28 mouse cellular contexts compared by ENCODE assay signal in genomic region chr15:95774674-95775414, GRCm38 (mm10). TPM values are rescaled to one million over a fixed set of nuclear protein-coding genes. Genes with fewer than 3 reads are reported as not detected.
DNase-seq lines count a peak whose midpoint lies in the region; ATAC-seq and TF ChIP-seq lines count a peak whose summit lies in the region.
"Had no signal": no experiment of that assay in that cellular context is flagged by ENCODE, and none has a peak within 500 bp of the region (broad histone marks: within the 10 kb centered on the region; RNA-seq: fewer than 3 reads in every experiment).

No protein-coding gene starts in this region.

- no peak overlapping the region for H3K27ac ChIP-seq in liver, adult 2 months (replicated peaks; ENCODE audit: insufficient read depth, low read depth, low read length)
- no peak overlapping the region for H3K27ac ChIP-seq in liver, embryonic 12.5 days
- no peak overlapping the region for H3K27ac ChIP-seq in intestine, embryonic 15.5 days
- peak overlapping the region; percentile 15; the same call in 1 of the 2 replicates for H3K27ac ChIP-seq in intestine, postnatal 0 days (ENCODE audit: low read depth, low read length)
- H3K27ac ChIP-seq: embryonic facial prominence, embryonic 10.5 days; embryonic facial prominence, embryonic 13.5 days; forebrain, embryonic 12.5 days; heart, adult 2 months; heart, embryonic 10.5 days; heart, embryonic 13.5 days; hindbrain, embryonic 14.5 days had no signal

- no peaks in the 10 kb centered on the region for H3K36me3 ChIP-seq in liver, adult 2 months (ENCODE audit: control insufficient read depth, insufficient read depth, low read length)
- H3K36me3 ChIP-seq in liver, embryonic 12.5 days: no peaks in the 10 kb centered on the region
- H3K36me3 ChIP-seq in intestine, embryonic 15.5 days: no peaks in the 10 kb centered on the region
- no peaks in the 10 kb centered on the region for H3K36me3 ChIP-seq in intestine, postnatal 0 days (ENCODE audit: control insufficient read depth, insufficient read depth)
- H3K36me3 ChIP-seq: embryonic facial prominence, embryonic 10.5 days; embryonic facial prominence, embryonic 13.5 days; forebrain, embryonic 12.5 days; heart, embryonic 10.5 days; heart, embryonic 13.5 days had no signal

- TF ChIP-seq CTCF in liver, adult 2 months (IDR thresholded peaks at IDR 0.05; ENCODE audit: low read depth, low read length): no peak
- no peak for TF ChIP-seq CTCF in intestine, postnatal 0 days (IDR thresholded peaks at IDR 0.05; ENCODE audit: low read depth)

- peak; percentile 60 for DNase-seq in liver, adult 2 months (ENCODE audit: extremely low read depth, low read depth, low spot score)
- no peak for DNase-seq in layer of hippocampus, postnatal 14 days (ENCODE audit: low spot score in 2 of 2)
- DNase-seq in spleen, postnatal 14 days (ENCODE audit: low spot score in 2 of 2): no peak
- DNase-seq: adrenal gland, adult 8-10 months; adrenal gland, postnatal 25 days; cerebellum, adult 11-12 months; cerebellum, adult 8-10 months; cerebellum, postnatal 10 days; cerebellum, postnatal 36 days; embryo, embryonic 11 days; gastrocnemius, postnatal 10 days; gastrocnemius, postnatal 36 days; heart, adult 2 months; heart, postnatal 14 days; heart, postnatal 4 days had no signal

- no peak overlapping the region for H3K4me2 ChIP-seq in liver, embryonic 12.5 days
- 0 out of 2 replicates have a peak overlapping the region, but pooled peaks have one; percentile 9 for H3K4me2 ChIP-seq in intestine, embryonic 15.5 days (replicated peaks)
- peak overlapping the region; percentile 6; the same call in 1 of the 2 replicates for H3K4me2 ChIP-seq in intestine, postnatal 0 days (replicated peaks; ENCODE audit: low read depth)
- H3K4me2 ChIP-seq: embryonic facial prominence, embryonic 13.5 days; forebrain, embryonic 12.5 days; heart, embryonic 13.5 days; hindbrain, embryonic 14.5 days had no signal

- peaks cover 6% of the 10 kb centered on the region; the same call in 1 of the 2 replicates for H3K4me1 ChIP-seq in liver, adult 2 months (ENCODE audit: control insufficient read depth, insufficient read depth, low read length)
- 0 out of 2 replicates have a peak, but pooled peaks cover 6% of the 10 kb centered on the region for H3K4me1 ChIP-seq in liver, embryonic 12.5 days
- no peaks in the 10 kb centered on the region for H3K4me1 ChIP-seq in intestine, embryonic 15.5 days (replicated peaks)
- no peaks in the 10 kb centered on the region for H3K4me1 ChIP-seq in intestine, postnatal 0 days (replicated peaks; ENCODE audit: control insufficient read depth, insufficient read depth, low read length)
- H3K4me1 ChIP-seq: embryonic facial prominence, embryonic 10.5 days; embryonic facial prominence, embryonic 13.5 days; forebrain, embryonic 12.5 days; heart, embryonic 10.5 days; heart, embryonic 13.5 days had no signal

- H3K79me2 ChIP-seq in liver, adult 2 months (ENCODE audit: control insufficient read depth, insufficient read depth, low read length): no peaks in the 10 kb centered on the region

- no peak overlapping the region for H3K9ac ChIP-seq in liver, adult 2 months (ENCODE audit: low read depth, low read length)
- no peak overlapping the region for H3K9ac ChIP-seq in liver, embryonic 12.5 days
- no peak overlapping the region for H3K9ac ChIP-seq in intestine, embryonic 15.5 days
- no peak overlapping the region for H3K9ac ChIP-seq in intestine, postnatal 0 days (ENCODE audit: low read depth, low read length)
- H3K9ac ChIP-seq: embryonic facial prominence, embryonic 13.5 days; forebrain, embryonic 12.5 days; heart, embryonic 13.5 days; hindbrain, embryonic 14.5 days had no signal

- WGBS in liver, adult 2 months: 47% methylated on average over 9 of the region's 9 CpGs
- WGBS in liver, embryonic 12.5 days (ENCODE audit: insufficient replicate concordance): 79% methylated on average over 9 of the region's 9 CpGs
- WGBS in intestine, embryonic 15.5 days: 59% methylated on average over 9 of the region's 9 CpGs
- WGBS in intestine, postnatal 0 days: 38% methylated on average over 9 of the region's 9 CpGs

- H3K9me3 ChIP-seq in liver, embryonic 12.5 days (replicated peaks): no peaks in the 10 kb centered on the region
- no peaks in the 10 kb centered on the region for H3K9me3 ChIP-seq in intestine, embryonic 15.5 days
- no peaks in the 10 kb centered on the region for H3K9me3 ChIP-seq in intestine, postnatal 0 days (ENCODE audit: control insufficient read depth)
- H3K9me3 ChIP-seq: embryonic facial prominence, embryonic 10.5 days; embryonic facial prominence, embryonic 13.5 days; forebrain, embryonic 12.5 days; heart, embryonic 10.5 days; heart, embryonic 13.5 days had no signal

- H3K27me3 ChIP-seq in liver, adult 2 months (ENCODE audit: control insufficient read depth, insufficient read depth, low read length): no peaks in the 10 kb centered on the region
- 0 out of 2 replicates have a peak, but pooled peaks cover 4% of the 10 kb centered on the region for H3K27me3 ChIP-seq in liver, embryonic 12.5 days (replicated peaks)
- no peaks in the 10 kb centered on the region for H3K27me3 ChIP-seq in intestine, embryonic 15.5 days (replicated peaks)
- H3K27me3 ChIP-seq in intestine, postnatal 0 days (replicated peaks; ENCODE audit: control insufficient read depth, insufficient read depth, low read length): no peaks in the 10 kb centered on the region
- H3K27me3 ChIP-seq: embryonic facial prominence, embryonic 13.5 days; heart, embryonic 13.5 days had no signal

- no peak overlapping the region for H3K4me3 ChIP-seq in liver, adult 2 months (ENCODE audit: insufficient read depth, low read depth, low read length)
- no peak overlapping the region for H3K4me3 ChIP-seq in liver, embryonic 12.5 days
- no peak overlapping the region for H3K4me3 ChIP-seq in intestine, embryonic 15.5 days (replicated peaks)
- H3K4me3 ChIP-seq in intestine, postnatal 0 days (ENCODE audit: low read depth, low read length): no peak overlapping the region
- H3K4me3 ChIP-seq: embryonic facial prominence, embryonic 10.5 days; embryonic facial prominence, embryonic 13.5 days; erythroblast, embryonic 14.5 days; forebrain, embryonic 12.5 days; heart, adult 2 months; heart, embryonic 10.5 days; heart, embryonic 13.5 days had no signal

- ATAC-seq in liver, embryonic 12.5 days: no peak
- ATAC-seq in intestine, embryonic 15.5 days: peak; percentile 90
- peak; percentile 82 for ATAC-seq in intestine, postnatal 0 days
- ATAC-seq: activated CD4-positive, CD25-positive, alpha-beta regulatory T cell, adult 4 months; CD4-positive, CD25-positive, alpha-beta regulatory T cell, adult 4 months; forebrain, embryonic 16.5 days had no signal

- TF ChIP-seq POLR2A in liver, adult 2 months (IDR thresholded peaks at IDR 0.05; ENCODE audit: extremely low read depth, insufficient read depth, low read length): no peak

RNA-seq across cellular contexts. Expression of gene Ano6, which starts 15.8 kb away (rescaled TPM):
- 4.1 and 6.3 TPM in 2 replicates for total RNA-seq in liver, adult 2 months (2014; rRNA removed)
- polyA plus RNA-seq in liver, adult 2 months (2012; rRNA removed): 1.9 and 3.3 TPM in 2 replicates
- 14.7 and 14.8 TPM in 2 replicates for polyA plus RNA-seq in liver, embryonic 12.5 days (2016; fragmentation: Nextera tagmentation; extraction: Ambion mirVana)
- polyA plus RNA-seq in intestine, embryonic 15.5 days (2015; fragmentation: Nextera tagmentation; extraction: Ambion mirVana): 50.4 and 53.8 TPM in 2 replicates
- polyA plus RNA-seq in intestine, postnatal 0 days (2015; fragmentation: Nextera tagmentation; extraction: Ambion mirVana): 23.9 and 30.5 TPM in 2 replicates
- 10 to 100 TPM; 22.5 to 29.5 TPM for total RNA-seq in layer of hippocampus, postnatal 14 days (2021)
